Mouse (Mus musculus): ENCODE results near the gene Klf16.
A peak's percentile ranks its signal among the peaks of the same experiment; 100 is the strongest.

The Klf16 gene

DNA sequence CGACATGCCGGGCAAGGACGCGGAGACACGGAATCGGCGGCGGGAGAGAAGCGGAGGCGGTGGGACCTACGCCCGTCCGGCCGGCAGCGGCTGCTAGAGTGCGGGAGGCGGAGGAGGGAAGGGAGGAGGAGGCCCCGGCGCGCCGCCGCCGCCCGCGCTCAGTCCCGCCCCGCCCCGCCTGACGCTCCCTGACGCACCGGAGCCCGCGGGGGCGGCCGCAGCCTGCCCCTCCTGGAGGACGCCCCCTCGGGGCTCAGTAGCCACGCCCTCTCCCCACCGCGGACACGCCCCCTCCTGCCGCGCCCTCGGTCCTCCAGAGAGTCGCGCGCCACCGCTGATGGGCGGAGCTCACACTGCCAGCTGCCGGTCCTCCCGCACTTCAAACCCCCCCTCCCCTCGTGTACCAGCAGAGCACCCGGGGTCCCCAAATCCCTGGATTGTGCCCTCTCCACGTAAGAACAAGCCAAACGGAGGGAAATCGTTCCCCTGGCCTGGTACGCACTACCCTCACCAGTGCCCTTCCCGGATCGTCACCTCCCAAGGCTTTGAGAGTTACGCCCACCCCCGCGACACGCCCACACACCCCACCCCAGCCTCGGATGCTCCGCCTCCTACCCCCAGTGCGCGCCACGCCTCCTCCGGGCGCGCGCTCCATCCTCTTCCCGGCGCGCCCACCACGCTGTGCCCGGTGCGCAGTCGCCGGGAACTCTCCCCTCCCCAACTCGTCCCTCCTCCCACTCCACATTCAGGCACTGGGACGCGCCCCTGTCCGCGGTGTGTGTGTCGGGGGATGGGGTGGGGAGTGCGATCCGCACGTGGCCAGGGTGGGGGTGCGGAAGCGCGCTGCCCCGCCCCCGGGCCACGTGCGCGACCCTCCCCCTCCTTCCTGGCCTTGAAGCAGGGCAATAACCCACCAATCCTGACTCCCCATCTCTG lies at the start of gene Klf16:
Gene Klf16 (minus strand): TSS at position 127 of the 936 bp plus-strand sequence.
- peak; percentile 95 for DNase-seq (ENCODE audit: low spot score)

DNA sequence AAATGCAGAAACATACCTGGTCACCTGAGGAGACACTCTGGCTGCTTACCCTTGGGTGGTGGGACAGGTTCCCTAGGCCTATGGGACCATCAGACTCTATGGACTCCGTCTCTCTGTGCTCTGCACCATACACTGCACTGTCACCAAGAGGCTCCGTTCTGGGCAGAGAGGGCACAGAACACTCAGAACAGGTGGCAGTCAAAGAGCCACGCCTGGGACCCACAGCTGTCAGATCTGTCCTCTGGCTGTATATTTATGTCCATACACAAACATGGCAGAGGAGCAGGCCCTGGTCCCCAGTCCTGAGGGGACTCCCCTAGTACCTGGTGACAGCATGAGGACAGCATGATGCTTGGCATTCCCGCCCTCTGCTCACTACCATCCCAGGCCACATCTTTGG lies 48.6 kb upstream of the Klf16 start:
- DNase-seq (ENCODE audit: low spot score), result no peak

DNA sequence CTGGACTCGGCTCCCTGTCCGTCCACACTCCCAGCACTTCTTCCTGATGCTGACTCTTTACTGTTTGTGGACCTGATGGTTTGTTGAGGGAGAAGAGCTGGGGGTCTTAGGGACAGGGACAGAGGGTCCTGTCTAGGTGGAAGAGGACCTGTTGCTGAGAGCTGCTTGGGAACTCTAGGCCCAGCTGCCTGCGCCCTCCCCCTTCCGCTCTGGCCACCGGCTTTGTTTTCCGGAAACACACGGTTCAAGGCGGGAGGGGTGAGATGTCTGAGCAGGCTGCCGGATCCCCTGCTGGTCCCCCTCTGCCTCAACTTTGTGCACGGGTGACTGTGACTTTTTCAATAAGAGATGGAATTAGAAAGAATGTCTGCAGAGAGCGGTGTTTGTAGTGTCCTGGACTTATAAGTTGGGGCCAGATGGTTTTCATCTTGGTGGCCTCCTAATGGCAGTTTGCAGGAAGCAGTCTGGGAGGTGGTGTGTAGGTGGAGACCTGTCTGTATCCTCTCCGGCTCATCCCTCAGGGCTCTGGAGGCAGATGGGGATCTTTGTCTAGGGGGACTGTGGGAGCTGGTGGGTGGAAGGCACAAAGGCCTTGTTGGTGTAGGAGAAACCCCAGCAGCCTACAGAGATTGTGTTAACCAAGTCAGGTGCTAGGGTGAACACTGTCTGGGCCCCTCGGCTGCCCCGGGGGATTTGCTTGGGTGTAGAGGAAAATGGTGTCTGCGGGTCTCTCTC lies 46.5 kb upstream of the Klf16 start:
- peak; percentile 55 for DNase-seq (ENCODE audit: low spot score)

DNA sequence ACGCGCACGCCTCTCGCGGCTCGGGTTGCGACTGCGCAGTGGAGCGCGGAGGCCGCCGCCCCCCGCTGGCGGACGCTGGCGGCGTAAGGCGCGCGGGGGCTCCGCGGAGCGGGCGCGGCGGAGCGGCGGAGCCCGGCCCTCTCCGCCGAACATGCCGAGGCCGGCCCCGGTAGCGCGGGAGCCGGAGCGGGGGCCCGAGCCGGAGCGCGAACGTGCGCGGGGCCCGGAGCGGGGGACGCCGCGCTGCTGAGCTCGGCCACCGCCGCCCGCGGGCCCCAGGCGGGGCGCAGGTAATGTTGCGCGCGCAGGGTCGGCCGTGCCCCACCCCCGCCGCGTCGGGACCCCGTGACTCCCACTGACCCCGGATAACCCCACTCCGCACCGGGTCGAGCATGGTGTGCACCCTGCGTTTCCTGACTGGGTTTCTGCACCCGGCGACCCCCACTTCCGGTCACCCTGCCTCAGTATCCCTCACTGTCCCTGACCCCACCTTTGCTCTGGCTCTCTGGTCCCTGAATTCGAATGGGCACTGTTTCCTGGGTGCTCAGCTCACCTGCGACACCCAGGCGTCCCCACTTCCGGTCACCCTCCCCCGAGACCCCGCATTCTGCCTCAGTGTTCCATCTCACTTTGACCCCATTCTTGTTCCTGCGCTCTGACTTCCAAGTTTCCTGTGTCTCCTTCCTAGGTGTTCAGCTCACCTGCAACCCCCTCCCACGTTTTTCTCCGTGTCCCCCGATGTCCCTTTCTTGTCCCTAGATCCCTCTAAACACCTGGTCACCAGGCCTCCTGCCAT lies 45.7 kb upstream of the Klf16 start, which contains the start of gene Csnk1g2:
Gene Csnk1g2 (plus strand): TSS at position 178 of the 796 bp plus-strand sequence.
- DNase-seq (ENCODE audit: low spot score), result peak; percentile 21

DNA sequence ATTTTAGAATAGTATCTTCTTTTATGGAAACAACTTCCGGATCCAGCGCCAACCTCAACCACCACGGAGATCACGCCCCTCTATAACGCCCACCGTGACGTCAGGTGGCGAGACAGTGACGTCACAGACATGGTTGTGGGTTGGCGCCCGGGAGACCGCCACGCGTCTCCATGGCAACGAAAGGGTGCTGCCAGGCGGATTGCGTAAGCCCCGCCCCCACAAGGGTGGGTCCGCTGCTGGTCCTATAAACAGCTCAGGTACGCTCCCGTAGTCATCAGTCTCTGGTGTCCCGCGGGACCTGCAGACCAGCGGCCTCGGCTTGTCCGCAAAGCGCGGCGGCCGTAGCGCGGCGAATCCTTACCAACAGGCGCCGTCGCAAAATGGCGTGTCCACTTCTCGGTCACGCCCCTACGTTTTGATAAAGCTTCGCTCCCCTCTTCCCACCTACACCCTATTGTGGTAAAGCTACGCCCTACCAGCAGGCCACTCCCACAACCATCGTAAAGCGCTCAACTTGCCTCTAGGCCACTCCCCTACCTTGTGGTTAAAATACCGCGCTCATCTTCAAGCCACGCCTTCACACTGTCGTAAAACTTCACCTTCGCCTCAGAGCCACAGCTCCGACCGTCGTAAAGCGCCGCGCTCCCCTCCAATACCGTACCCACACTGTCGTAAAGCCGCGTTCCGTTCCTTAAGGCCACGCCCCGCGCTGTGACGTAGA lies 45.0 kb upstream of the Klf16 start:
- DNase-seq (ENCODE audit: low spot score), result peak; percentile 100

DNA sequence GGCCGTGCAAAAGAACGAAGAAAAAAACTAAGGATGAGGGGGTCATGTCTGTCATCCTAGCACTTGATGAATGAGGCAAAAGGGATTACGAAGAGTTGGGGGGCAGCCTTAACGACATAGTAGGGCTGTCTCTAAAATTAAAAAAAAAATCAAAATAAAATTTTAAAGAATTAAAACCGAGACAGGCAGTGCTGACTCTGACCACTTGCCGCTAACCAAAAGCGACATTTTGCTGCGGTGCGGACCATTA lies 44.5 kb upstream of the Klf16 start:
- DNase-seq (ENCODE audit: low spot score), result no peak

DNA sequence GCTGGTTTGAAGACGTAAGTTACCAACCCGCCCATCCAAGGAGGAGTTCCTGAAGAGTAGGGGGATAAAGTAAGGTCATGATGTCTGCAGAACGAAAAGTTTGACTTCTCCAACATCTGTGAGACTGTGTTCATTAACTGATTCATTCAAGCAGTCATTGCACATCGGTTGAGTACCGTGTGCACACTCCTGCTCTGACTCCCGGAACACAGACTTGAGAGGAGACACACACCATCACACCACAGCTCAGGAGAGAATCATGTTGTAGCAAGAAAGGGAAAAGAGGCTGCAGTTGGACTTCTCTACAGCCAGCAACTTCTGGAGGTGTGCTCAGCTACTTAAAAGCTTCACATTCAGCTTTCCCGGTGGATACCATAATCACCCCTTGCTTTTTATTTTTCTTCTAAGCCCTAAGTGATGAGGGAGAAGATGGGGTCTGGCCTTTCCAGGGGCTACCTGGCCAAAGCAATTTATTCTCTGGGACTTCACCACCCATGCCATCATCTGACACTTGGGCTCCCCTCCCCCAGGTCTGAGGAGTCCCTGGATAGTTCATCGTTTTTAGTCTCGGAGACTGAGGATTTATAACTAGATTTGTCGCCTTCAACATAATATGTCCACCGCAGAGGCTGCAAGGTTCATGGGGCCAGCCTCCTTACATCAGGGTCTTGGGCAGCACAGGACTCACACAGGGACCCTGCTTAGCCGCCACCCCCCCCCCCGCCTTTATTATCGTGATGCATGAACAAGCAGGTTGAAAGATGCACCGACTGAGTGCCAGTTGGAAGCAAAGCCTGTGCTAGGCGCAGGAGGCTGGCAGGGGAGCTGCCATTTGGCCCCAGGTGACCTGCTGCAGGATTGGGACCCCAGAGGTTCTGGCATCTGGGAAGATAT lies 43.9 kb upstream of the Klf16 start:
- DNase-seq (ENCODE audit: low spot score), result no peak

DNA sequence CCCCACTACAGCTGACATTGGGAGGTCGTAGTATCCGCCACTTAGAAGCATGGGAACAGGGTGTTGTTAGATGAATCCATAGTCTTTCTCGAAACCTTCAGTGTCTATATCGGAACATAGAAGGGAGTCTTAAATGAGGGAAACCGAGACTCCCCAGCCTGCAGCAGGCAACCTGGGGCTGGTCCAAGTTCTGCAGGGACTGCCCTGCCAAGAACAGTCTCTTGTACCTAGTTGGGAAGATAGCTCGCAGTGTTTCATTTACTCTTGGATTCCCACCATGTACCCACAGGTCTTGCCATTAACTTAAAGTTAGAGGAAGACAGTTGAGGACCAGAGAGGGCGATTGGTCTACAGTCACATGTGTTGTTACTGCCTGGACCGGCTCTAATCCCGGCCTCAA lies 43.2 kb upstream of the Klf16 start:
- DNase-seq (ENCODE audit: low spot score), result no peak

DNA sequence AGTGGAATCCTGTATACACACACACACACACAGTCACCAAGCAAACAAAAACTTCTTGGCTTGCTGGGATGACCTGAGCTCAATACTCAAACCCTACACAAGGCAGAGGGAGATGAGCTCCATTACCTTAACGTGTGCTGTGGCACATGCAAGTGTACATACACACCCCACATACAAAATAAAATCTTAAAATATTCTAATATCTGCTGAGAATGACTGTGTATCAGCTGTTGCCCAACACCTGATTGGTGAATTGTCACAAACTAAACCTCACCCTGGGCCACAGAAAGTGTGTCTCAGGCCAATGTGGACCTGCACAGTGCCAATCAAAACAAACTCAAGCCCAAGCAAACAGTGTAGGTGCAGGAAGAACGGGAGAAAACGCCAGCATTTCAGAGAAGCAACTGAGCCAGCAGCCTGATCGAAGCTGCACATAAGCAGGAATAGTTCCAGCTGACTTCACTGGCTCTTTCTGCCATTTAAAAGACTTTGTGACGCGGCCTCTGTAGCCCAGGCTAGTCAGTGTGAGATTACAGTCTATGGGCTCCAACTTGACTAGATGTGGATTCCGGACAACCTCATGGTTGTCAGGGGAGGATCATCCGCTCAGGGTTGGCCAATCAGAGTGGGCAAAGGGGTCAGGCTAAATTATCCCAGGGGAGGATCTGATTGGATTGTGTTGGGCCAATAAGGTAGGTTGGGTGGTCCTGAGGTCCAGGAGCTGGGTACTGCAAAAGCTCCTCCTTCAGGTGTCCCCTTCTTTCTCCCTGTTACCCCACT lies 42.5 kb upstream of the Klf16 start:
- no peak for DNase-seq (ENCODE audit: low spot score)

DNA sequence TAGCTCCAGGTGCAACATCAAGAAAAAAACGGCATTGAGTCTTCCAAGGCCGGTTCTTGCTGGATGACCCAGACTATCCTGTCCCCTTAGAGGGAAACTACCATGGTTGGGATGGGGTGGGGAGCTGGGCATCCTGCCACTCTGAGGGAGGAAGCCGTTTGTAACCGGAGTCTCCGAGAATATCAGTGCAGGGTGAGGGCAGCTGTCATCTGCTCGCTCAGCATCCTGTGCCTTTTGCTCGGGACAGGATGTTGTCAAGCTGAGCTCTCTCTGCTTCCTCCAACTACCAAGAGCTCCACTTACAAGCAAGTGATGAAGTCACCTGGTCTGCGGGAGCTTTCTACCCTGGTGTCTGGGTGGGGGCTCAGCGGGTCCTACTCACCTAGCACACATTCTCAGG lies 41.1 kb upstream of the Klf16 start:
- no peak for DNase-seq (ENCODE audit: low spot score)

DNA sequence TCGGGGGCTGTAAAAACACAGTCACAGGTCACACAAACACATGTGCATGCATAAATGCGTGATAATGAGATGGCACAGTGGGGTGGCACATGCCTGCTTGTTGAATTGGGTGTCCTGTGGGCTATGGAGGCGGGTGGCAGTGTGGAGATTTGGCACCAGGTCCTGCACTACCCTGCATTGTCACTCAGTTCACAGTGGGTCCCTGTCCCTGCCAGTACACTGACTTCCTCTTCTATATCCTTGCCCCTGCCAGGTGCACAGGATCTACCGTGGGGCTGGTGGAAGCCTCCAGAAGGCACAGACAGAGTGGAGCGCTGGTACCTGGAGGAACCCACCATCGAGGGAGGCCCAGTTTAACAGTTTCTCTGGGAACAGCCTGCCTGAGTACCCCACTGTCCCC lies 37.2 kb upstream of the Klf16 start:
- no peak for DNase-seq (ENCODE audit: low spot score)

DNA sequence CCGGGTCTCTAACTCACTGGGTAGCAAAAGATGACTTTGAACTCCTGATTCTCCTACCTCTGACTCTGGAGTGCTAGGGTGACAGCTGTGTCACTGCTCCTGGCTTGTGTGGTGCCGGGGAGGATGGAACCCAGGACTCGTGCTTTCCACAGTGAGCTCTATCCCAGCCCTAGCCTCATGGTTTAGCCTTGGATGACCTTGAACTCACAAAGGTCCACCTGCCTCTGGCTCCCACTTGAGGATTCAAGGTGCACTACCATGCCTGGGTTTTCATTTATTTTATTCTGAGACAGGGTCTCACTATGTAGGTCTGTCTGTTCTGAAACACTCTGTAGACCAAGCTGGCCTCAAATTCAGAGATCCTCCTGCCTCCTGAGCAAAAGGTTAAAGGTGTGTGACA lies 36.7 kb upstream of the Klf16 start:
- DNase-seq (ENCODE audit: low spot score), result no peak

DNA sequence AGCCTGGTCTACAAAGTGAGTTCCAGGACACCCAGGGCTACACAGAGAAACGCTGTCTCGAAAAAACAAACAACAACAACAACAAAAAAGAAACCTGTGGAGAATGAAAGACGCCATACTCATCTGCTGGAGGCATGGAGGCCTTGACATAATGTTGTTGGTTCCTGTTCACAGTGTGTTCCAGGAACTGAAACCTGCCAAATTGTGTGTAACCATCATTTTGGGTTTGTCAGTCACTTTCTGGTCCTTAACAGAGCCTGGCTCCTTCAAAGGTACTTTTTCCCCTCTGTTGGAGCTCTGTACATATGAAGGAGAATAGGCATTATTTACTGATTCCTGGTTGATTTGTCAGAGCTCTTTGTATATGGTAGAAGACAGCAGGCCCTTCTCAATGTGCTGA lies 34.8 kb upstream of the Klf16 start:
- no peak for DNase-seq (ENCODE audit: low spot score)

DNA sequence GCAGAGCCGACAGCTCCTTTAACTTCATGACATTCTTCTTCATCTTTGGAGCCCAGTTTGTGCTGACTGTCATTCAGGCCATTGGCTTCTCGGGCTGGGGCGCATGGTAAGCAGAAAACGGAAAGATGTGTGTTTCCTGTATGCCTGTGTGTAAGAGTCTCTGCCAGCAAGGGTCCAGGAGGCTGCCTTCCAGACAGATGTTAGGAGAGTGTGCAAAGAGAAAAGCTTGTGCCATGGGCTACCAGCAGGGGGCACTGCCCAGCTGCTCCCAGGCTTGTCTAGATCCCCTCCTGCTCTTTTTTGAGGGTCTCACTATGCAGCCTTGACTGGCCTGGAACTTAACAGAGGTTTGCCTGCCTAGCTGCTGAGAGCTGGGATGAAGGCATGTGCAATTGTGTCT lies 33.9 kb upstream of the Klf16 start:
- DNase-seq (ENCODE audit: low spot score), result peak; percentile 81

DNA sequence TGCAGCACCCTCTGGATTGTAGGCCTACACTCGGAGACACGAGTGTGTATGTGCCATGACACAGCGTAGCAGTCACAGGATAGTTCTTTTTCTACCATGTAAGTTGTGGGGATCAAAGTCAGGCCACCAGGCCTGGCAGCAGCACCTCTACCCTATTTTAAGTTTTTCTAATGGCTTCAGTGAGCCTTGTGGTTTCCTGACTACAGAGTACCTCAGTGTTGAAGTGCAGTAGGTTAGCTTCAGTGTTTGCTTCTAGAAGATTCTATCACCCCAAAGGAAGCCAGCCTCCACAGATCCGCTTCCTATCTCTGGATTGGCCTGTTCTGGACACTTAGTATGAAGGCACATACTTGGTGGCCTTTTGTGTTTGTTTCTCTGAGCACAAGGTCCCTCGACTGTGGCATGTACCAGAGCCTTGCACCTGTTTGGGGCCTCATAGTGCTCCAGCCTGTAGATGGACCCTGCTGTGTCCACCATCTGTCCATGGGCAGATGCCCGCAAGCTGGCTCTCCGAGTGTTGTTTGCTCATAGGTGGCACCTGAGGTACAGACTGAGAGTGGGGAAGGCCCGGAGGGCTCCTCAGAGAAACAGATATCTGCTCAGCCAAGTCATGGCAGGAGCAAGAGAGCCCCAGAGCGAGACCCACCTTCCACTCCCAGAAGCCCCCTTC lies 33.1 kb upstream of the Klf16 start:
- no peak for DNase-seq (ENCODE audit: low spot score)

DNA sequence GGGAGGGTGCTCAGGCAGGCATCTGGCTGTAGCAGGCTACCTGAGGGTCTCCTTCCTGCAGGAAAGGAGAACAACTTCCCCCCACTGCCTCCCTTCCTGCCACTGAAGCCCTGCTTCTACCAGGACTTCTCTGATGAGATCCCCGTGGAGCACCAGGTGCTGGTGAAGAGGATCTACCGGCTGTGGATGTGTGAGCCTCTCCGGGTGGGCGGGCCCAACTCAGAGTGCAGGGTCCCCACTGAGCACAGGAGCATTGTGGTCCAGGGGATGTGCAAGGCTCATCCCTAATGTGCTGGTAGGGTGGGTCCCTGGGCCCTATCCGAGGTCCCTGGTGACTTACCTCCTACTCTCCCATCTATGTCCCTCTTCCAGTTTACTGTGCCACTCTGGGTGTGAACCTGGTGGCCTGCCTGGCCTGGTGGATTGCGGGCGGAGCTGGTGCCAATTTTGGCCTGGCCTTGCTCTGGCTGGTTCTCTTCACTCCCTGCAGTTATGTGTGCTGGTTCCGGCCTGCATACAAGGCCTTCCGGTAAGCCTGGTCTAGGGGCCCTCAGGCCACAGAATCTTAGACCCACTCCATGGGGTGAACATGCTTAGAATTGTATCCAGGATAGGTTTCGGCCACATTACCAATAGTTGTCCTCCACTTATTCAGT lies 32.3 kb upstream of the Klf16 start:
- DNase-seq (ENCODE audit: low spot score), result no peak

DNA sequence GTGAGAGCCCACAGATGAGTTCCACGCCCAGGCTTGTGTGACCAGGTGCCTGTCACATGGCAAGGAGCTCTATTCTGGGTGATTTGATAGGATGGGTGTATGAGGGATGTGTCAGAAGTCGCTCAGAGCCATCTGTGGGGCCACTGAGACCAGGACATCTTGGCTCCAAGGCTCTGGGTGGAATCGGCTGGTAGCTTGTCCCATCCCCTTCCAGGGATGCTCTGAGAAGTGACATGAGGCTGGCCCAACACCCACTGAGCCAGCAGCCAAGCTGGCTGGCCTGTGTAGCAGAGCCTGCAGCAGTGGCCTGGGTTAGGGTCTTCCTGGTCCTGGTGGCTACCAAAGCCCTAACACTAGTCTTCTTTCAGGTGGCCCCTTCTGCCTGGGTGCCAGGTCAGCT lies 31.3 kb upstream of the Klf16 start:
- DNase-seq (ENCODE audit: low spot score), result no peak

DNA sequence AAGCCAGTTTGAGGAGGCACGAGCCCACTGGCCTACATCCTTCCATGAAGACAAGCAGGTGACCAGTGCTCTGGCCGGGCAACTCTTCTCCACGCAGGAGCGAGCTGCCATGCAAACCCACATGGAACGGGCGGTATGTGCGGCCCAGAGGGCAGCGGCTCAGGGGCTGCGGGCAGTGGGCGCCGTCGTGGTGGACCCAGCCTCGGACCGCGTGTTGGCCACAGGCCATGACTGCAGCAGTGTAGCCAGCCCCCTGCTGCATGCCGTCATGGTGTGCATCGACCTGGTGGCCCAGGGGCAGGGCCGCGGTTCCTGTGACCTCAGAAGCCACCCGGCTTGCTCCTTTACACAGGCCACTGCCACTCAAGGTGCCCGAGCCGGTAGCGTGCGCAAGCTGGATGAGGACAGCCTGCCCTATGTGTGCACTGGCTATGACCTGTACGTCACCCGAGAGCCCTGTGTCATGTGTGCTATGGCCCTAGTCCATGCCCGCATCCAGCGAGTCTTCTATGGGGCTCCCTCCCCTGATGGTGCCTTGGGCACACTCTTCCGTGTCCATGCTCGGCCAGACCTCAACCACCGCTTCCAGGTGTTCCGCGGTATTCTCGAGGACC lies 29.7 kb upstream of the Klf16 start:
- DNase-seq (ENCODE audit: low spot score), result no peak

DNA sequence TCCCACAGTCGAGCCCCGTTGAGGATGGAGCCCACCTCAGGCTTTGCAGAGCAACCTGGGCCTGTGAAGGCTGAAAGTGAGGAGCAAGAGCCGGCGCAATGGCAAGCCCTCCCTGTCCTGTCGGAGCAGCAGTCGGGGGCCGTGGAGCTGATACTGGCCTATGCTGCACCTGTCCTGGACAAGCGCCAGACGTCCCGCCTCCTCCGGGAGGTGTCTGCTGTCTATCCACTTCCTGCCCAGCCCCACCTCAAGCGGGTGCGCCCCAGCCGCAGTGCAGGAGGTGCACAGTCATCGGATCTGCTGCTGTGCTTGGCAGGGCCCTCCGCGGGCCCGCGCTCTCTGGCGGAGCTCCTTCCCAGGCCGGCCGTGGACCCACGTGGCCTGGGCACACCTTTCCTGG lies 29.2 kb upstream of the Klf16 start:
- no peak for DNase-seq (ENCODE audit: low spot score)
